Mouse (Mus musculus) small intestine, adult 2 months (tissue): Measurements from ENCODE around the gene Ctse.

Source experiments
- CTCF ChIP-seq: fragments of 200-500 bp; IDR thresholded peaks from 2 replicates; pipeline ENCODE4 v1.5.1; 2012; ENCODE audit warnings: low read depth, mild to moderate bottlenecking, control low read depth, inconsistent platforms, low read length, moderate library complexity, mixed read lengths; ENCODE audit not compliant: insufficient replicate concordance, insufficient read length; ENCODE audit errors: extremely low read depth
- POLR2A ChIP-seq: fragments of 200-500 bp; IDR thresholded peaks from 2 replicates; pipeline ENCODE4 v1.6.1; 2012; ENCODE audit warnings: low read depth, mild to moderate bottlenecking, control low read depth, inconsistent platforms, low read length, moderate library complexity

GRCm38 (mm10) chr1:131687739-131688138, 49.6 kb downstream of the Ctse start:
- TF ChIP-seq POLR2A (no peak), CTCF (no peak)
